Mouse (Mus musculus): Measurements from ENCODE around the gene Slc22a1. TPM values are rescaled to one million over a fixed set of nuclear protein-coding genes. Genes with fewer than 3 reads are reported as not detected.

The Slc22a1 gene
- total and polyA plus RNA-seq, 2 experiments from 2014 or later: not detected

- Histone ChIP-seq H3K4me2 (ENCODE audit: low read depth, low read length, poor library complexity, severe bottlenecking) (no peak overlapping the region), H3K4me1 (ENCODE audit: insufficient read depth, low read length) (no peaks in the 10 kb centered on the region), H3K9me3 (ENCODE audit: low read length) (no peaks in the 10 kb centered on the region), H3K27ac (ENCODE audit: low read depth, low read length) (no peak overlapping the region), H3K9ac (replicated peaks; ENCODE audit: low read length, poor library complexity, severe bottlenecking) (no peak overlapping the region), H3K4me3 (ENCODE audit: low read depth, low read length) (no peak overlapping the region), H3K36me3 (ENCODE audit: insufficient read depth, low read length) (peaks cover 46% of the 10 kb centered on the region), H3K27me3 (ENCODE audit: insufficient read depth, low read length) (no peaks in the 10 kb centered on the region)
- WGBS: 79% methylated on average over 7 of the region's 7 CpGs
- TF ChIP-seq CTCF (IDR thresholded peaks at IDR 0.05): no peak
- DNase-seq (ENCODE audit: low spot score): peak; percentile 65
- no peak for ATAC-seq (ENCODE audit: low FRiP score)
These were observed 42.6 kb upstream of the Slc22a1 start for GRCm38 (mm10) chr17:12718251-12718650.

DNA sequence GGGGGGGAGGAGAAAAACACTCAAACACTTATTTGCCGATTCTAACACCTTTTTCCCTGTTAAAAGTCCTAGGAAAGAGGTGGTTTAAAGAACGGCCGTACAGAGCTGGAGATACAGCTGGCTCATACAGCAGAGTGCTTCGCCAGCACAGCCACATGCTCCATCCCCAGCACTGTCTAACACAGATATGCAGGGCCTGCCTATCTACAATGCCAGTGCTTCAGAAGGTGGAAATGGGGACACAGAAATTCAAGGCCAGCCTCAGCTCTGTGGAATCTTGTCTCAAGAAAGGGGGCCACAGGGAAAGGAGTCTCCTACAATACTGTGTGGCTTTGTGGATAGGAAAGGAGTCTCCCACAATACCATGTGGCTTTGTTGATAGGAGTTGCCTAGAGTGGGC, 41.8 kb upstream of the Slc22a1 start:
- Histone ChIP-seq H3K27ac (ENCODE audit: low read depth, low read length) (no peak overlapping the region), H3K36me3 (ENCODE audit: insufficient read depth, low read length) (peaks cover 48% of the 10 kb centered on the region), H3K4me3 (ENCODE audit: low read depth, low read length) (no peak overlapping the region), H3K9me3 (ENCODE audit: low read length) (no peaks in the 10 kb centered on the region), H3K4me1 (ENCODE audit: insufficient read depth, low read length) (no peaks in the 10 kb centered on the region), H3K27me3 (ENCODE audit: insufficient read depth, low read length) (no peaks in the 10 kb centered on the region), H3K4me2 (ENCODE audit: low read depth, low read length, poor library complexity, severe bottlenecking) (no peak overlapping the region), H3K9ac (replicated peaks; ENCODE audit: low read length, poor library complexity, severe bottlenecking) (no peak overlapping the region)
- ATAC-seq (ENCODE audit: low FRiP score) (no peak), DNase-seq (ENCODE audit: low spot score) (no peak)
- WGBS: 93% methylated on average over 4 of the region's 4 CpGs
- TF ChIP-seq CTCF (IDR thresholded peaks at IDR 0.05): no peak

GRCm38 (mm10) chr17:12715032-12715431, 39.4 kb upstream of the Slc22a1 start:
- Histone ChIP-seq H3K9ac (replicated peaks; ENCODE audit: low read length, poor library complexity, severe bottlenecking) (no peak overlapping the region), H3K27me3 (ENCODE audit: insufficient read depth, low read length) (no peaks in the 10 kb centered on the region), H3K9me3 (ENCODE audit: low read length) (no peaks in the 10 kb centered on the region), H3K4me1 (ENCODE audit: insufficient read depth, low read length) (no peaks in the 10 kb centered on the region), H3K27ac (ENCODE audit: low read depth, low read length) (no peak overlapping the region), H3K4me2 (ENCODE audit: low read depth, low read length, poor library complexity, severe bottlenecking) (no peak overlapping the region), H3K36me3 (ENCODE audit: insufficient read depth, low read length) (peaks cover 56% of the 10 kb centered on the region), H3K4me3 (ENCODE audit: low read depth, low read length) (no peak overlapping the region)
- no peak for TF ChIP-seq CTCF (IDR thresholded peaks at IDR 0.05)
- no peak for ATAC-seq (ENCODE audit: low FRiP score)
- WGBS: 73% methylated on average over 1 of the region's 1 CpGs
- DNase-seq (ENCODE audit: low spot score): no peak

DNA sequence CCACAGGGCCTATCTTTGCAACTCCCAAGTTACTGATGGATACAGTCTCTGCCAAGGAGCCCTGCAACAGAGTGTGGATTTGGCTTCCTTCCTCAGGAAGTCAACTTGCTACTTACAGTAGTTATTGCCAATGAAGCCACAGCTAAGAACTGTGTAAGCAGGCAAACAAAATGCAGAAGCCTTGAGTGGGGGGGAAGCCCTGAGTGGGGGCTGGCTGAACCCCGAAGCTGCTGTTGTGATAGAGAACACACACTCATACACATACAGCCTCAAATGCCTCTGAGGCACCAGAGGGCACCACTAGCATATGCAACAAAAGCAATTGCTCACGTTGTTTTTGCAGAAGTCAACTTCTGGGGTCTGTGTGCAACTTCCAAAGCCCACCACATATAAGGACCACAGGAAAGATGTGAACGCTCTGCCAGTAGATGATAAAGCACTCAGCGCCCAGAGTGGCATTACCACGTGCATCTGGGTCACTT, 38.5 kb upstream of the Slc22a1 start:
- WGBS: 87% methylated on average over 5 of the region's 5 CpGs
- TF ChIP-seq CTCF (IDR thresholded peaks at IDR 0.05): peak; percentile 46
- ATAC-seq (ENCODE audit: low FRiP score) (no peak), DNase-seq (ENCODE audit: low spot score) (no peak)
- H3K9ac ChIP-seq (replicated peaks; ENCODE audit: low read length, poor library complexity, severe bottlenecking): no peak overlapping the region
- H3K4me1 ChIP-seq (ENCODE audit: insufficient read depth, low read length): no peaks in the 10 kb centered on the region
- H3K36me3 ChIP-seq (ENCODE audit: insufficient read depth, low read length): peaks cover 58% of the 10 kb centered on the region
- H3K9me3 ChIP-seq (ENCODE audit: low read length): no peaks in the 10 kb centered on the region
- no peak overlapping the region for H3K4me3 ChIP-seq (ENCODE audit: low read depth, low read length)
- H3K27me3 ChIP-seq (ENCODE audit: insufficient read depth, low read length): no peaks in the 10 kb centered on the region
- H3K4me2 ChIP-seq (ENCODE audit: low read depth, low read length, poor library complexity, severe bottlenecking): no peak overlapping the region
- no peak overlapping the region for H3K27ac ChIP-seq (ENCODE audit: low read depth, low read length)

GRCm38 (mm10) chr17:12712993-12713392, 37.4 kb upstream of the Slc22a1 start:
- Histone ChIP-seq H3K4me3 (ENCODE audit: low read depth, low read length) (no peak overlapping the region), H3K27ac (ENCODE audit: low read depth, low read length) (no peak overlapping the region), H3K27me3 (ENCODE audit: insufficient read depth, low read length) (no peaks in the 10 kb centered on the region), H3K4me1 (ENCODE audit: insufficient read depth, low read length) (no peaks in the 10 kb centered on the region), H3K36me3 (ENCODE audit: insufficient read depth, low read length) (peaks cover 52% of the 10 kb centered on the region), H3K9me3 (ENCODE audit: low read length) (no peaks in the 10 kb centered on the region), H3K9ac (replicated peaks; ENCODE audit: low read length, poor library complexity, severe bottlenecking) (no peak overlapping the region), H3K4me2 (ENCODE audit: low read depth, low read length, poor library complexity, severe bottlenecking) (no peak overlapping the region)
- 87% methylated on average over 3 of the region's 3 CpGs for WGBS
- no peak for ATAC-seq (ENCODE audit: low FRiP score)
- no peak for TF ChIP-seq CTCF (IDR thresholded peaks at IDR 0.05)
- DNase-seq (ENCODE audit: low spot score): no peak

GRCm38 (mm10) chr17:12712191-12712590, 36.6 kb upstream of the Slc22a1 start:
- Histone ChIP-seq H3K36me3 (ENCODE audit: insufficient read depth, low read length) (peaks cover 45% of the 10 kb centered on the region), H3K9me3 (ENCODE audit: low read length) (no peaks in the 10 kb centered on the region), H3K4me2 (ENCODE audit: low read depth, low read length, poor library complexity, severe bottlenecking) (no peak overlapping the region), H3K4me1 (ENCODE audit: insufficient read depth, low read length) (no peaks in the 10 kb centered on the region), H3K4me3 (ENCODE audit: low read depth, low read length) (no peak overlapping the region), H3K27me3 (ENCODE audit: insufficient read depth, low read length) (no peaks in the 10 kb centered on the region), H3K27ac (ENCODE audit: low read depth, low read length) (no peak overlapping the region), H3K9ac (replicated peaks; ENCODE audit: low read length, poor library complexity, severe bottlenecking) (no peak overlapping the region)
- TF ChIP-seq CTCF (IDR thresholded peaks at IDR 0.05): no peak
- DNase-seq (ENCODE audit: low spot score) (no peak), ATAC-seq (ENCODE audit: low FRiP score) (no peak)

Data from midbrain, postnatal 0 days (tissue).